Mouse (Mus musculus): Measurements from ENCODE around the gene Lypd8. TPM values are rescaled to one million over a fixed set of nuclear protein-coding genes. Genes with fewer than 3 reads are reported as not detected.
"Not testable (repeated sequence)": the region's sequence is repeated elsewhere in the genome, so short reads cannot be mapped to it uniquely, and the experiment has no call there.

Lypd8 gene
- polyA plus RNA-seq, 1 experiment from 2014 or later: not detected

- H3K4me2 ChIP-seq (ENCODE audit: low read depth): not testable (repeated sequence)
- WGBS: no CpG with 5 or more reads among the region's 6 CpGs
Measured at GRCm38 (mm10) chr11:58366191-58366590, 12.7 kb upstream of the Lypd8 start.

GRCm38 (mm10) chr11:58377273-58377672 lies 1.6 kb upstream of the Lypd8 start:
- DNase-seq (ENCODE audit: low spot score) (no peak), ATAC-seq (ENCODE audit: insufficient read depth, low FRiP score, low TSS enrichment) (no peak)
- 79% methylated on average over 2 of the region's 2 CpGs for WGBS
- H3K4me1 ChIP-seq (ENCODE audit: control insufficient read depth, insufficient read depth, low read length): no peaks in the 10 kb centered on the region
- no peak overlapping the region for H3K9ac ChIP-seq (ENCODE audit: low read length)
- no peaks in the 10 kb centered on the region for H3K36me3 ChIP-seq (ENCODE audit: control insufficient read depth, insufficient read depth, low read length)
- no peak overlapping the region for H3K27ac ChIP-seq (ENCODE audit: low read depth, low read length)
- H3K4me2 ChIP-seq (ENCODE audit: low read depth): no peak overlapping the region
- H3K9me3 ChIP-seq (ENCODE audit: control insufficient read depth, low read length): no peaks in the 10 kb centered on the region
- H3K4me3 ChIP-seq (ENCODE audit: low read depth, low read length): no peak overlapping the region
- H3K27me3 ChIP-seq (ENCODE audit: control insufficient read depth, insufficient read depth, low read length): no peaks in the 10 kb centered on the region

More at GRCm38 (mm10) chr11:58366191-58366590, 12.7 kb upstream of the Lypd8 start:
- H3K4me3 ChIP-seq (ENCODE audit: low read depth, low read length); ATAC-seq (ENCODE audit: insufficient read depth, low FRiP score, low TSS enrichment); H3K27me3 ChIP-seq (ENCODE audit: control insufficient read depth, insufficient read depth, low read length); H3K9me3 ChIP-seq (ENCODE audit: control insufficient read depth, low read length); H3K4me1 ChIP-seq (ENCODE audit: control insufficient read depth, insufficient read depth, low read length); DNase-seq (ENCODE audit: low spot score); H3K36me3 ChIP-seq (ENCODE audit: control insufficient read depth, insufficient read depth, low read length); H3K27ac ChIP-seq (ENCODE audit: low read depth, low read length); H3K9ac ChIP-seq (ENCODE audit: low read length): not testable (repeated sequence)

GRCm38 (mm10) chr11:58377686-58378085 lies 1.2 kb upstream of the Lypd8 start:
- Histone ChIP-seq H3K27me3 (ENCODE audit: control insufficient read depth, insufficient read depth, low read length) (no peaks in the 10 kb centered on the region), H3K27ac (ENCODE audit: low read depth, low read length) (no peak overlapping the region), H3K4me1 (ENCODE audit: control insufficient read depth, insufficient read depth, low read length) (no peaks in the 10 kb centered on the region), H3K9me3 (ENCODE audit: control insufficient read depth, low read length) (no peaks in the 10 kb centered on the region), H3K4me3 (ENCODE audit: low read depth, low read length) (no peak overlapping the region), H3K9ac (ENCODE audit: low read length) (no peak overlapping the region), H3K36me3 (ENCODE audit: control insufficient read depth, insufficient read depth, low read length) (no peaks in the 10 kb centered on the region), H3K4me2 (ENCODE audit: low read depth) (no peak overlapping the region)
- DNase-seq (ENCODE audit: low spot score): no peak
- ATAC-seq (ENCODE audit: insufficient read depth, low FRiP score, low TSS enrichment): no peak
- WGBS: 69% methylated on average over 1 of the region's 1 CpGs

- Histone ChIP-seq H3K4me2 (ENCODE audit: low read depth) (no peak overlapping the region), H3K36me3 (ENCODE audit: control insufficient read depth, insufficient read depth, low read length) (no peaks in the 10 kb centered on the region), H3K9ac (ENCODE audit: low read length) (no peak overlapping the region), H3K27me3 (ENCODE audit: control insufficient read depth, insufficient read depth, low read length) (no peaks in the 10 kb centered on the region), H3K4me3 (ENCODE audit: low read depth, low read length) (no peak overlapping the region), H3K27ac (ENCODE audit: low read depth, low read length) (no peak overlapping the region), H3K9me3 (ENCODE audit: control insufficient read depth, low read length) (no peaks in the 10 kb centered on the region), H3K4me1 (ENCODE audit: control insufficient read depth, insufficient read depth, low read length) (no peaks in the 10 kb centered on the region)
- ATAC-seq (ENCODE audit: insufficient read depth, low FRiP score, low TSS enrichment) (no peak), DNase-seq (ENCODE audit: low spot score) (no peak)
- WGBS: 96% methylated on average over 1 of the region's 1 CpGs
Measured at GRCm38 (mm10) chr11:58379516-58379915, 673 bp downstream of the Lypd8 start.

- no peak overlapping the region for H3K9ac ChIP-seq (ENCODE audit: low read length)
- H3K4me3 ChIP-seq (ENCODE audit: low read depth, low read length): no peak overlapping the region
- WGBS: 88% methylated on average over 6 of the region's 6 CpGs
- no peaks in the 10 kb centered on the region for H3K4me1 ChIP-seq (ENCODE audit: control insufficient read depth, insufficient read depth, low read length)
- H3K27ac ChIP-seq (ENCODE audit: low read depth, low read length): no peak overlapping the region
- H3K36me3 ChIP-seq (ENCODE audit: control insufficient read depth, insufficient read depth, low read length): no peaks in the 10 kb centered on the region
- ATAC-seq (ENCODE audit: insufficient read depth, low FRiP score, low TSS enrichment) (no peak), DNase-seq (ENCODE audit: low spot score) (no peak)
- no peaks in the 10 kb centered on the region for H3K27me3 ChIP-seq (ENCODE audit: control insufficient read depth, insufficient read depth, low read length)
- no peaks in the 10 kb centered on the region for H3K9me3 ChIP-seq (ENCODE audit: control insufficient read depth, low read length)
- H3K4me2 ChIP-seq (ENCODE audit: low read depth): no peak overlapping the region
Measured at GRCm38 (mm10) chr11:58382471-58382870, 3.6 kb downstream of the Lypd8 start.

GRCm38 (mm10) chr11:58399985-58400645 lies 21.3 kb downstream of the Lypd8 start:
- Histone ChIP-seq H3K36me3 (ENCODE audit: control insufficient read depth, insufficient read depth, low read length) (no peaks in the 10 kb centered on the region), H3K27ac (ENCODE audit: low read depth, low read length) (no peak overlapping the region), H3K27me3 (ENCODE audit: control insufficient read depth, insufficient read depth, low read length) (no peaks in the 10 kb centered on the region), H3K4me3 (ENCODE audit: low read depth, low read length) (no peak overlapping the region), H3K4me1 (ENCODE audit: control insufficient read depth, insufficient read depth, low read length) (no peaks in the 10 kb centered on the region), H3K4me2 (ENCODE audit: low read depth) (no peak overlapping the region), H3K9ac (ENCODE audit: low read length) (no peak overlapping the region), H3K9me3 (ENCODE audit: control insufficient read depth, low read length) (no peaks in the 10 kb centered on the region)
- no peak for DNase-seq (ENCODE audit: low spot score)
- no peak for ATAC-seq (ENCODE audit: insufficient read depth, low FRiP score, low TSS enrichment)
- WGBS: 58% methylated on average over 6 of the region's 6 CpGs

- Histone ChIP-seq H3K9ac (ENCODE audit: low read length) (no peak overlapping the region), H3K36me3 (ENCODE audit: control insufficient read depth, insufficient read depth, low read length) (no peaks in the 10 kb centered on the region)
- no peak for ATAC-seq (ENCODE audit: insufficient read depth, low FRiP score, low TSS enrichment)
Measured at GRCm38 (mm10) chr11:58400655-58401054, 21.8 kb downstream of the Lypd8 start.

GRCm38 (mm10) chr11:58408066-58408465 lies 29.2 kb downstream of the Lypd8 start:
- Histone ChIP-seq H3K4me2 (ENCODE audit: low read depth) (no peak overlapping the region), H3K36me3 (ENCODE audit: control insufficient read depth, insufficient read depth, low read length) (no peaks in the 10 kb centered on the region), H3K9me3 (ENCODE audit: control insufficient read depth, low read length) (no peaks in the 10 kb centered on the region), H3K9ac (ENCODE audit: low read length) (no peak overlapping the region), H3K4me3 (ENCODE audit: low read depth, low read length) (no peak overlapping the region), H3K27ac (ENCODE audit: low read depth, low read length) (no peak overlapping the region), H3K4me1 (ENCODE audit: control insufficient read depth, insufficient read depth, low read length) (no peaks in the 10 kb centered on the region), H3K27me3 (ENCODE audit: control insufficient read depth, insufficient read depth, low read length) (no peaks in the 10 kb centered on the region)
- ATAC-seq (ENCODE audit: insufficient read depth, low FRiP score, low TSS enrichment) (no peak), DNase-seq (ENCODE audit: low spot score) (no peak)
- WGBS: 80% methylated on average over 3 of the region's 3 CpGs

More at GRCm38 (mm10) chr11:58400655-58401054, 21.8 kb downstream of the Lypd8 start:
- Histone ChIP-seq H3K4me1 (ENCODE audit: control insufficient read depth, insufficient read depth, low read length) (no peaks in the 10 kb centered on the region), H3K9me3 (ENCODE audit: control insufficient read depth, low read length) (no peaks in the 10 kb centered on the region), H3K27ac (ENCODE audit: low read depth, low read length) (no peak overlapping the region), H3K4me3 (ENCODE audit: low read depth, low read length) (no peak overlapping the region), H3K27me3 (ENCODE audit: control insufficient read depth, insufficient read depth, low read length) (no peaks in the 10 kb centered on the region), H3K4me2 (ENCODE audit: low read depth) (no peak overlapping the region)
- no peak for DNase-seq (ENCODE audit: low spot score)
- 57% methylated on average over 5 of the region's 5 CpGs for WGBS

- ATAC-seq (ENCODE audit: insufficient read depth, low FRiP score, low TSS enrichment): no peak
- 88% methylated on average over 3 of the region's 3 CpGs for WGBS
- H3K4me3 ChIP-seq (ENCODE audit: low read depth, low read length): no peak overlapping the region
Measured at GRCm38 (mm10) chr11:58418336-58418735, 39.5 kb downstream of the Lypd8 start.

More at GRCm38 (mm10) chr11:58418336-58418735, 39.5 kb downstream of the Lypd8 start:
- Histone ChIP-seq H3K4me2 (ENCODE audit: low read depth) (no peak overlapping the region), H3K9ac (ENCODE audit: low read length) (no peak overlapping the region), H3K9me3 (ENCODE audit: control insufficient read depth, low read length) (no peaks in the 10 kb centered on the region), H3K36me3 (ENCODE audit: control insufficient read depth, insufficient read depth, low read length) (no peaks in the 10 kb centered on the region), H3K27ac (ENCODE audit: low read depth, low read length) (no peak overlapping the region), H3K4me1 (ENCODE audit: control insufficient read depth, insufficient read depth, low read length) (no peaks in the 10 kb centered on the region), H3K27me3 (ENCODE audit: control insufficient read depth, insufficient read depth, low read length) (no peaks in the 10 kb centered on the region)
- DNase-seq (ENCODE audit: low spot score): no peak

Data from neural tube, embryonic 11.5 days (tissue).